Mouse (Mus musculus) ES-Bruce4 (cell line): Measurements from ENCODE around the gene Cyp27b1.

Experiments used
- CTCF ChIP-seq: IDR thresholded peaks from one replicate; pipeline ENCODE4 v1.8.1; 2011; ENCODE audit warnings: low read depth, low read length
- EP300 ChIP-seq: IDR thresholded peaks from 2 replicates; pipeline ENCODE4 v1.6.1; 2011; ENCODE audit warnings: low read depth, low read length; ENCODE audit not compliant: insufficient read depth
- POLR2A ChIP-seq: IDR thresholded peaks from one replicate; pipeline ENCODE4 v1.8.1; 2011; ENCODE audit warnings: low read length; ENCODE audit not compliant: insufficient read depth

DNA sequence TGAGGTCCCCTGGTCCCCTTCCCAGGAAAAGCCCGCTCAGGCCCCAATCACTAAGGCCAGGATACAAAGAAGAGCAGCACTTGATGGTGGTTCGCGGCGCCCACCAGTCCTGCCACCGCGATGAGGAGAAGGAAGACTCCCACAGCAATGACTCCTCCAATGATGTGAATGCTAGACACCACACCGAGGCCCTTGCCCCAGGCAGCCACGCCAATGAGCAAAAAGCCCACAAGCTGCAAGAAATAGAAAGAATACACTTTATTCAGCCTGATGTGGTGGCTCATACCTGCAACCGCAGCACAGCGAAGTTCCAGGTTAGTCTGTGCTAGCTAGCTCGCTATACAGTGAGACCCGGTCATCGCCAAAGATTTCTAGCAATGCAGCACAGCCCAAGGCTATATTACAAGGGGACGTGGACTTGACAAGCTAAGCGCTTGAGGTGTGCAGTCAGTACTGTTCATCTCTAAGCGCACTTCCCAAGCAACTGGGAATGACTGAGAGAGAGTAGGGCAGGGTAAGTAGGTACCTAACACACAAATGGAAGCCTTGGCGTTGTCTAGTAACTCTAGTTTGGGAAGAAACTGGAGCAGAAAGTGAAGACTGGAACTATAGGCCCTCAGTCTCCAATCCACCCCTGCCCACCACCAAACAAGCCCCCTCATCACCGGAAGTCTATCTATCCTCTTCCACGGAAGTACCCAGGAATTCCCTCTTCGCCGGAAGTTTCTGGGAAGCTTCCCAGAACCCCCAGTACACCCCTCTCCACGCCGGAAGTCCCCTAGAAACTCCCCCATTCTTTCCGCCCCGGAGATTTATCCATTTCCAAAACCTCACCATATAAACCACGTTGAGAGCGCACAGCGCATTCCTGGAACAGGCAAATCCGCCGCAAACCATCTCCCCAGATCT is 21.5 kb downstream of the Cyp27b1 start:
- TF ChIP-seq EP300 (no peak), CTCF (no peak), POLR2A (no peak)
